Mouse (Mus musculus): Measurements from ENCODE around the gene Clint1.

Gene Clint1

GRCm38 (mm10) chr11:45838450-45838849 is 13.4 kb upstream of the Clint1 start:
- in situ Hi-C loops (cut with MboI; ENCODE audit: low pct_unique_long_range_greater_than_20kb in 1 of 2, low sequenced_read_pairs in 2 of 2, unreplicated experiment in 1 of 2): no loop called here

GRCm38 (mm10) chr11:45840332-45840731 is 11.5 kb upstream of the Clint1 start:
- in situ Hi-C loops (cut with MboI; ENCODE audit: low pct_unique_long_range_greater_than_20kb in 1 of 2, low sequenced_read_pairs in 2 of 2, unreplicated experiment in 1 of 2): no loop called here

DNA sequence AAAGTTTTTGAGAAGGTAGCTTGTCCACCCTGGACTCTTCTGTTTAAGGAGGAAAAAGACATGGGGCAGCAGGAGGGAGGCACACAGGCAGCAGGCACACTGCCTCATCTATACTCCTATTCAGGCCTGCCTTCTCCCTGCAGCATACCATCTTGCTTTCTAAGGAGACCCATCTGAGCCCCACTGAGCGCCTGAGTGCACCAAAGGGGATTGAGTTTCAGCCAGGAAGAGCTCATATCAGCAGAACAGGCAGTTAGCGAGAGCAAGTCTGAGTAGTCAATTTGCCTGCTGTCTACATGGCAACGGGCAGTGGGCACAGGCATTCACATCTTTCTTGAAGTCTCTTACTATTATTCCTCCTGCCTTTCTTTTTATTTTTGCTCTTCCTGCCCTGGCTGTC is 5.8 kb upstream of the Clint1 start:
- in situ Hi-C loops (cut with MboI; ENCODE audit: low pct_unique_long_range_greater_than_20kb in 1 of 2, low sequenced_read_pairs in 2 of 2, unreplicated experiment in 1 of 2): no loop called here

DNA sequence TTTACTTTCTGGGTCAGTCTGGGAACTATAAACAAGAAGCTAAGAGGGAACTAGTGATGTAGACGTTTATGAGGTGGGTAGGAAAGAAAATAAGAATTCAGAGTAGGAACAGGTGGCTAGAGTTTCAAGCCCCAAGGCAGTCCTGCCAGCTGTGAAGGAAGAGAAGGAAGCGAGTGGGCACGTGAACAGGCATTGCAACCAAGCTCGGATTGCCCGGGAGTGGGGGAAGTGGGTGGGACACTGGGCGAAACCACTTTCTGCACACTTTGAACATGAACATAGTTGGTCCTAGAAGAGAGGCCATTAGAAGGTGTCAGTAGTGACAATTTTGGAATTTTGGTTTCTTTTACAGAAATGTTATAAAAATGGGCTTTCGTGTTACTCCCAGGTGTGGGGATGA is 4.3 kb upstream of the Clint1 start:
- in situ Hi-C loops (cut with MboI; ENCODE audit: low pct_unique_long_range_greater_than_20kb in 1 of 2, low sequenced_read_pairs in 2 of 2, unreplicated experiment in 1 of 2): no loop called here

GRCm38 (mm10) chr11:45848253-45848652 is 3.6 kb upstream of the Clint1 start:
- in situ Hi-C loops (cut with MboI; ENCODE audit: low pct_unique_long_range_greater_than_20kb in 1 of 2, low sequenced_read_pairs in 2 of 2, unreplicated experiment in 1 of 2): no loop called here

DNA sequence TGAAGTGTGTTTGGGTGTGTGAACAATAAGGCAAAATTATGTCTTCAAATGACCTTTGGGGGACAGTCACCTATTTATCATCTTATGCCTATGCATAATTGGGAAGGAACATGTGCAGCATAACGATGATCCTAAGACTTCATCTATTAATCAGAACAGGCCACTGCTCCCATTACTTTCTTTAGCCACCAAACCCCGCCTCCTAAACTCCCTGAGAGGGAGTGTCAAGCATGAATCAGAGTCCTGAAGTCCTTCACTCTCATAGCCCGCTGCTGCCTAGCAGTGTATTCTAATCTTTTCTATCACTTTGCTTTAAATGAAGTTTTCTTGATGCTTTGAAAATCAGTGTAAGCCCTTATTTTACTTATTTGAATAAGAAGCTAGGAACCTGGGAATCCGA is 2.6 kb upstream of the Clint1 start:
- in situ Hi-C loops (cut with MboI; ENCODE audit: low pct_unique_long_range_greater_than_20kb in 1 of 2, low sequenced_read_pairs in 2 of 2, unreplicated experiment in 1 of 2): no loop called here

DNA sequence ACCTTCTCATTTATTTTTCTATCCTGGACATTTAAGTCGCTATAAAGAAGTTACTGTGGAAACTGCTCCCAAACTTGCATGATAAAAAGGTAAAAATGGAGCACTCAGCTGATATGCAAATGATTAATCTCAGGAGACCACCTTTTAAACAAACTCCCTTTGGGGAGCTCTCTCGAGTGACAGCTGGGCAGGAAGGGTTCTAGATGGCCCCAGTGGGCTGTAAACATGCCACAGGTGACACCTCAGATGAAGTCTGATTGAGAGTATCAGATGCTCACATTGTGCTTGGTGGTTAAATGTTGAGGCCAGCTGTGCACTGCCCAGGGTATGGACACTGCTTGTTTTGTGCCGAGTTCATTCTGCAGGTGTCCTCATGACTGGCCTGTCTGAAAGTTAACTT is 2.0 kb upstream of the Clint1 start:
- in situ Hi-C loops (cut with MboI; ENCODE audit: low pct_unique_long_range_greater_than_20kb in 1 of 2, low sequenced_read_pairs in 2 of 2, unreplicated experiment in 1 of 2): no loop called here

- in situ Hi-C loops (cut with MboI; ENCODE audit: low pct_unique_long_range_greater_than_20kb in 1 of 2, low sequenced_read_pairs in 2 of 2, unreplicated experiment in 1 of 2): no loop called here
Measured at GRCm38 (mm10) chr11:45850317-45850716, 1.5 kb upstream of the Clint1 start.

DNA sequence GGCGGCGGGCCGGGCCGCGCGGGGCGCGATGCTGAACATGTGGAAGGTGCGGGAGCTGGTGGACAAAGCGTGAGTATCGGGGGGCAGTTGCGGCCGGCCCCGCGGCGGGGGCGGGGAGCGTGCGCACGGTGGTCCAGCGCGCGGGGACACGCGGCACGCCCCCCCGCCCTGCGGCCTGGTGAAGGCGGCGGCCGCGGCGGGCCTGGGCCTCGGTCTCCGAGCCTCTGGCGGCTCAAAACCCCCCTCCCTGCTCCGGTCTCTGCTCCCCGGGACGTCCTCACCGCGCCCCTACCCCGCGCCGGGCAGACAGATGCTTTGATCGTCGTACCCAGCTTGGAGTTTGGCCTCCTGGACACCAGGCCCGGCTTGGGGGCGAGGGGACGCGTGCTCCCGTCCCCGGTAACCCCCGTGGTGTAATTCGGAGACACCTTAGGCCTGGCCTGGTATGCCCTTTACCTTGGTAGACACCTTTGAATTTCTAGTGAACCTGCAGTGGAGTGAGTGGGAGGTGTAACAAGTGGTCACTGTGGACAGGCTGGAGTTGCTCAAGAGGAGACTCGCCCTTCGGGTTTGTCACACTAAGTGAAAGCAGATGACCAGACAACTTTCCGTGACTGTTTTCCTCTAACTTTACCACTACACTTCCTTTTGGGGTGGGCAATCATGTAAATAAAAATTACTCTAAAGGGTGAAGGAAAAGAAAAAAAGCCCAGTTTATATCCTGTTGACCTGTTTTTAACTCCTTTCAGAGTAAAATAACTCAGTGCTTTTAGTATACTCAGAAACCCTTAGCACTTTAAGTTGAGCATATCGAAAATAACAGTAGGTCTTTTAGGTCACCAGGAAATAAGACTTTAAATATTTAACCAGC is 508 bp downstream of the Clint1 start:
- in situ Hi-C loops (cut with MboI; ENCODE audit: low pct_unique_long_range_greater_than_20kb in 1 of 2, low sequenced_read_pairs in 2 of 2, unreplicated experiment in 1 of 2): no loop called here

GRCm38 (mm10) chr11:45852995-45853317 is 1.1 kb downstream of the Clint1 start:
- in situ Hi-C loops (cut with MboI; ENCODE audit: low pct_unique_long_range_greater_than_20kb in 1 of 2, low sequenced_read_pairs in 2 of 2, unreplicated experiment in 1 of 2): no loop called here

GRCm38 (mm10) chr11:45853916-45854315 is 2.1 kb downstream of the Clint1 start:
- in situ Hi-C loops (cut with MboI; ENCODE audit: low pct_unique_long_range_greater_than_20kb in 1 of 2, low sequenced_read_pairs in 2 of 2, unreplicated experiment in 1 of 2): no loop called here

- in situ Hi-C loops (cut with MboI; ENCODE audit: low pct_unique_long_range_greater_than_20kb in 1 of 2, low sequenced_read_pairs in 2 of 2, unreplicated experiment in 1 of 2): no loop called here
Measured at GRCm38 (mm10) chr11:45854381-45854780, 2.5 kb downstream of the Clint1 start.

DNA sequence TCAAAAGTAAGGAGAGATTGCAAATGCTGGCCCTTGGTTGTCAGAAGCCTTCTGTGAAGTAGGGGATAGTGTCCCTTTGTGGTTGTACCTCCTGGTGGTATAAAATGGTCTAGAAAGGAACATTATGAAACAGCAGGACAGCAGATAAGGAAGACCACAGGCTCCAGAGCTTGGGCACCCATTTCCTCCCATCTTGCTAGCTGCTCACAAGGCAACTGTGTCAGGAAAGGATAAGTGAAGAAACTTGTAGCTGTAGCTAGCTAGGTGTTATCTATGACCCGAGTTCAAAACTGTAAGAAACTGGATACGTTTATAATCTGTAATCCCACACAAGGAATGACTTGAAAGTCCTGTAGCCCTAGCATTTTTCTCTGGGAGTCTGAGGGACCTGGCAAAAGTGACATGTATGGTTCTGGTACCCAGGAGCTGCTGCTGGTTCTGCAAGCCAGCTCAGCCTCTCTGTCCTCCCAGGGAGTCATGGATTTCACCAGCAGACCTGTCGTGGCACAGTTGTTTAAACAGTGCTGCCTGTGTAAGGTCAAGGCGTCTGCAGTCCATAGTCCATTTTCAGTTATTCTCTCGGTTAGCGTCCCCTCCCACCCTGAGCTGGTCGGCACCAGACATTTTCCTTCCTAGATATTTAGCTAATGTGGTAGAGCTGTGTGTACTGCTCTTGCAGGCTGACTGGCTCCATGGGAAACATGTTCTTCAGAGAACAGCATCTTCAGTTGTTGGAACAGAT is 3.7 kb downstream of the Clint1 start:
- in situ Hi-C loops (cut with MboI; ENCODE audit: low pct_unique_long_range_greater_than_20kb in 1 of 2, low sequenced_read_pairs in 2 of 2, unreplicated experiment in 1 of 2): no loop called here

- in situ Hi-C loops (cut with MboI; ENCODE audit: low pct_unique_long_range_greater_than_20kb in 1 of 2, low sequenced_read_pairs in 2 of 2, unreplicated experiment in 1 of 2): no loop called here
Measured at GRCm38 (mm10) chr11:45856149-45856516, 4.3 kb downstream of the Clint1 start.

- in situ Hi-C loops (cut with MboI; ENCODE audit: low pct_unique_long_range_greater_than_20kb in 1 of 2, low sequenced_read_pairs in 2 of 2, unreplicated experiment in 1 of 2): no loop called here
Measured at GRCm38 (mm10) chr11:45861334-45861733, 9.5 kb downstream of the Clint1 start.

DNA sequence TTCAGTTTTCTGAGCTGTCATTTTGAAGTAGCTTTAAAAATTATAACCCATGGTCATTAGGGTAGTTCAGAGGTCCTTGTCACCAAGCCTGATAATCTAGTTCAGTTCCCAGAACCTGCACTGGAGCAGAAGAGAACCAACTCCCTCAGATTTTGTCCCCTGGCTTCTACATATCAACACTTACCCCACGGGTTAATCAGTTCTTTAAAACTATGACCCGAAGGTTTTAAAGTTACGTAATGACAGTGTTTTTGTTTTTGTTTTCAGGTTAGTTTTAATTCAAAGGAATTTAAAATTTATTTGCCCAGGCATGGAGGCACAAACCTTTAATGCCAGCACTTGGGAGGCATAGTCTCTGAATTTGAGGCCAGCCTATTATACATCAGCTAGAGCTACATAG is 12.6 kb downstream of the Clint1 start:
- in situ Hi-C loops (cut with MboI; ENCODE audit: low pct_unique_long_range_greater_than_20kb in 1 of 2, low sequenced_read_pairs in 2 of 2, unreplicated experiment in 1 of 2): no loop called here

- in situ Hi-C loops (cut with MboI; ENCODE audit: low pct_unique_long_range_greater_than_20kb in 1 of 2, low sequenced_read_pairs in 2 of 2, unreplicated experiment in 1 of 2): no loop called here
Measured at GRCm38 (mm10) chr11:45865861-45866260, 14.0 kb downstream of the Clint1 start.

DNA sequence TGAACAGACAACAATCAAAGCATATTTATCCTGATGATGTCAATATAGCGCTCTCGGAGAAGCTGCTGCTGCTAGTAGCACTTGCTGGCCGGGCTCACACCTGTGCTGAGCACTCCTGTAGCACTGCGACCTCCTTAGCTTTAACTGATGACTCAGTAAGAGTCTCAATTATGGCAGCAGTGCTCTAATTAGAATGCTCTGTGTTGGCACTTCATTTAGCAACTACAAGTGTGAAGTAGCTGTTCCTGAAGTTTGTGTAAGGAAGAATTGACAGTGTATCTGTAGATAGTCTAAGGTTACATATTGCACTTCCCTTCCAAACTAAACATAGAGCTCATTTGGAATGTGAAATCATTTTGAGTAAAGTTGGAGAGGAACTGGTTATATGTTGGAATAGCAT is 14.7 kb downstream of the Clint1 start:
- in situ Hi-C loops (cut with MboI; ENCODE audit: low pct_unique_long_range_greater_than_20kb in 1 of 2, low sequenced_read_pairs in 2 of 2, unreplicated experiment in 1 of 2): no loop called here

- in situ Hi-C loops (cut with MboI; ENCODE audit: low pct_unique_long_range_greater_than_20kb in 1 of 2, low sequenced_read_pairs in 2 of 2, unreplicated experiment in 1 of 2): no loop called here
Measured at GRCm38 (mm10) chr11:45873666-45874065, 21.8 kb downstream of the Clint1 start.

GRCm38 (mm10) chr11:45874251-45874650 is 22.4 kb downstream of the Clint1 start:
- in situ Hi-C loops (cut with MboI; ENCODE audit: low pct_unique_long_range_greater_than_20kb in 1 of 2, low sequenced_read_pairs in 2 of 2, unreplicated experiment in 1 of 2): no loop called here
